Mouse (Mus musculus) midbrain, embryonic 14.5 days (tissue): ENCODE data around the gene Unk. TPM values are rescaled to one million over a fixed set of nuclear protein-coding genes. Genes with fewer than 3 reads are reported as not detected.

ENCODE experiments used
- ATAC-seq: fragments of 200-750 bp; cut with Nextera tagmentation; 2 replicates; pipeline ENCODE4 v1.8.0; 2017; ENCODE audit warnings: moderate number of reproducible peaks, moderate library complexity; ENCODE audit not compliant: low FRiP score, low TSS enrichment
- DNase-seq: peaks from one replicate; pipeline ENCODE4 v3.0.0-alpha.2; 2015
- H3K27ac ChIP-seq: fragments of 300-500 bp; sonication (generic); replicated peaks from 2 replicates; pipeline ENCODE4 v1.5.1; 2014; ENCODE audit warnings: mild to moderate bottlenecking, low read depth, low read length, moderate library complexity
- H3K27me3 ChIP-seq: fragments of 300-500 bp; sonication (generic); 2 replicates; pipeline ENCODE4 v1.6.1; 2014; ENCODE audit warnings: low read length, control low read depth, mixed read lengths; ENCODE audit not compliant: control insufficient read depth, insufficient read depth
- H3K36me3 ChIP-seq: fragments of 300-500 bp; sonication (generic); 2 replicates; pipeline ENCODE4 v1.6.1; 2014; ENCODE audit warnings: low read length, control low read depth; ENCODE audit not compliant: control insufficient read depth, insufficient read depth
- H3K4me1 ChIP-seq: fragments of 300-500 bp; sonication (generic); 2 replicates; pipeline ENCODE4 v1.6.1; 2014; ENCODE audit warnings: mild to moderate bottlenecking, antibody characterized with exemption, low read length, control low read depth; ENCODE audit not compliant: control insufficient read depth, insufficient read depth
- H3K4me2 ChIP-seq: fragments of 300-500 bp; sonication (generic); 2 replicates; pipeline ENCODE4 v1.6.1; 2014; ENCODE audit warnings: mild to moderate bottlenecking, low read length, moderate library complexity
- H3K4me3 ChIP-seq: fragments of 300-500 bp; sonication (generic); replicated peaks from 2 replicates; pipeline ENCODE4 v1.5.1; 2014; ENCODE audit warnings: low read depth, low read length
- H3K9ac ChIP-seq: fragments of 300-500 bp; sonication (generic); replicated peaks from 2 replicates; pipeline ENCODE4 v1.6.1; 2014; ENCODE audit warnings: mild to moderate bottlenecking, low read length, moderate library complexity
- H3K9me3 ChIP-seq: fragments of 300-500 bp; sonication (generic); 2 replicates; pipeline ENCODE4 v1.6.1; 2016; ENCODE audit warnings: low read length, control low read depth, mixed read lengths; ENCODE audit not compliant: control insufficient read depth
- WGBS: fragments of 180-500 bp; shearing (Covaris S2); extraction: QIAGEN DNeasy Blood & Tissue Kit; methylation state at CpG from one replicate; pipeline ENCODE4 v1.1.7; 2014; 5-methylcytosine and 5-hydroxymethylcytosine counted together
- polyA plus RNA-seq: library from polyadenylated mRNA; unstranded; fragments of >200 nt; fragmentation: Nextera tagmentation; extraction: Ambion mirVana; gene quantifications from 2 replicates; pipeline ENCODE4 v1.2.1, GENCODE M21; 2014

Unk gene
- 26.5 and 33.0 TPM in 2 replicates for polyA plus RNA-seq

DNA sequence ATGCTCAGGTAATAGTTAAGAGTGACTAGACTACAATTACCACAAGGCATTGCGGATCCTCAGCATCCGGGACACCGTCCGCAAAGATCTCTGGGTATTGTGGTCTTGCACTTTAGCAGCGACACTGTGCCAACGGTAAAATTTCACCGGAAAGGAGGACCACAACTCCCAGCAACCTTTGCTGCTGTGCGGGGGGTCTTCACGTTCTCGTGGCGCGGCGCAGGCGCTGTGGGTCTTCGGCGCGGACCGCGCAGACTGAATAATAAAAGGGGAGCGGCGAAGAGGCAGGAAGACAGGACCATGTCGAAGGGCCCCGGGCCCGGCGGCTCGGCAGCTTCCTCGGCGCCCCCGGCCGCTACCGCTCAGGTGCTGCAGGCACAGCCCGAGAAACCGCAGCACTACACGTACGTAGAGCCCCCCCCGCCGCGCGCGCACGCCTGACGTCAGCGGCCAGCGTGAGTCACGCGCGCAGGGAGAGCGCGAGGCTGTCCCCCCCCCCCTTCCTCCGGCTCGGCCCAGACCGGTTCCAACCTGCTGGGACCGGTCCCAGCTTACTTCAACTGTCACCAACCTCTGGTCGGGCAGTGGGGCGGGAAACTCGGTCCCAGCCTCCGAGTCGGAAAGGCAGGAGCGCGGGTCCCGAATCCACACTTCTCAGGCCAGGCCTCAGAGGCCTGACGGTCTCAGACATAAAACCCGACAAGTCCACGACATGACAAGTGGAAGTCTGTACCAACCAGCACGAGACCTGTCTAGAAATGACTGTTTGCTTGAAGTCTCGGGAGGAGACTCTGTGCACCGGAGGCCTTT is at the start of gene Unk:
Unk (plus strand) TSS at position 235 of the 810 bp plus-strand sequence.
- peak; percentile 99 for DNase-seq
- H3K9me3 ChIP-seq, result no peaks in the 10 kb centered on the region
- peak within 1 kb of the TSS; percentile 68 for H3K4me3 ChIP-seq
- under 1% methylated on average over 56 of the region's 67 CpGs for WGBS
- H3K27ac ChIP-seq, result peak within 1 kb of the TSS; percentile 100
- peak within 1 kb of the TSS; percentile 96 for H3K4me2 ChIP-seq
- H3K27me3 ChIP-seq, result no peaks in the 10 kb centered on the region
- ATAC-seq, result peak; percentile 94
- H3K9ac ChIP-seq, result peak within 1 kb of the TSS; percentile 84
- H3K36me3 ChIP-seq, result no peaks in the 10 kb centered on the region
- H3K4me1 ChIP-seq, result peaks cover 10% of the 10 kb centered on the region

DNA sequence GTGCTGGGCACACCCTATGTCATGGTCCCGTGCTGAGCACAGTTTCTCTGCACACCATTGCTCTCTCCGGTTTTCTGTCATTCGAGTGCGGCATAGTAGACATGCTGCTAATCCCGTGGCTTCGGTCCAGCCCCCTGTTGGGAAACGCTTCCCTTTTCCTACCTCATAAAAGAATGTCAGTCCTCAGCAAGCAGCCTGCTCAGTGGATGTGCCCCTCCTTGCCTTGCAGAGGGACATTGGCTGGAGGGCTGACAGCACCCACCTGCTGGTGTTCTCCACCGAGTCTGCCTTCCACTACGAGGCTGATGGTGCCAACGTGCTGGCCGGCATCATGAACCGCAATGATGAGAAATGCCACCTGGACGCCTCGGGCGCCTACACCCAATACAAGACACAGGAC is 47.6 kb upstream of the Unk start:
- Histone ChIP-seq H3K9ac (no peak overlapping the region), H3K4me2 (no peak overlapping the region), H3K4me3 (no peak overlapping the region), H3K9me3 (no peaks in the 10 kb centered on the region), H3K4me1 (no peaks in the 10 kb centered on the region), H3K36me3 (no peaks in the 10 kb centered on the region), H3K27me3 (no peaks in the 10 kb centered on the region), H3K27ac (no peak overlapping the region)
- WGBS, result 91% methylated on average over 15 of the region's 15 CpGs
- no peak for DNase-seq
- no peak for ATAC-seq

DNA sequence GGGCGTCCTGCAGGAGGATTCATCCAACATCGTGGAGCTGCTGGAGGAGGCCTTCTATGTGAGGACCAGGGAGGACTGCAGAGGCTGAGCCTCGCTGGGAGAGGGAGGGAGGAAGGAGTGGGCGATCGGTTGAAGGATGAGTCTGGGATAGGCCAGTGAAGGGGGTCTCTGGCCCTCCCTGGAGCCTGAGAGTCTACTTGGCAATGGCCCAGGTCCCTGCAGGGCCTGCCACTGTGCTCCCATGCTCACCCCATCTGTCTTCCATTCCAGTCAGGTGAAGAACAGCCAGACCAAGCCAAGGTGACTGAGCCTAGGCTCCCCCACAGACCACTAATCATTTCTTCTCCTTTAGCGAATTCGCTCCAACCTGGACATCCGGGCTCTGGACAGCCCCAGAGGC is 46.8 kb upstream of the Unk start:
- no peak overlapping the region for H3K4me3 ChIP-seq
- ATAC-seq (no peak), DNase-seq (no peak)
- WGBS, result 92% methylated on average over 8 of the region's 8 CpGs
- no peak overlapping the region for H3K9ac ChIP-seq
- H3K4me1 ChIP-seq, result no peaks in the 10 kb centered on the region
- no peak overlapping the region for H3K4me2 ChIP-seq
- H3K36me3 ChIP-seq, result no peaks in the 10 kb centered on the region
- H3K9me3 ChIP-seq, result no peaks in the 10 kb centered on the region
- H3K27ac ChIP-seq, result no peak overlapping the region
- H3K27me3 ChIP-seq, result no peaks in the 10 kb centered on the region

DNA sequence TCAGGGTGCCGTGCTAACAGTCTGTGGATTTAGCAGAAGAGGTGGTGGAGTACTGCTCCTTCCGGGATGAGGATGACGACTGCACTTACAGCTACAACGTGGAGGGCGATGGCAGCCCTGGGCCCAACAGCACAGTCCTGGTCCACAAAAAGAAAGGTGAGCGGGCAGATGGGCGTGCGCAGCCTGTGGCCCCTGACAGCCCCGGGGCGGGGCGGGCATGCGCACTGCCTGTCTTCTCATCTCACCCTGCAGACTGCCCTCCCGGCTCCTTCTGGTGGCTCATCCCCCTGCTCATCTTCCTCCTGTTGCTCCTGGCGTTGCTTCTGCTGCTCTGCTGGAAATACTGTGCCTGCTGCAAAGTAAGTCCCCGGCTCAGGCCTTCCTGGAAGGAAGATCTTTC is 40.4 kb upstream of the Unk start:
- Histone ChIP-seq H3K4me1 (no peaks in the 10 kb centered on the region), H3K4me2 (no peak overlapping the region), H3K27ac (no peak overlapping the region), H3K9ac (no peak overlapping the region), H3K4me3 (no peak overlapping the region), H3K27me3 (no peaks in the 10 kb centered on the region), H3K9me3 (no peaks in the 10 kb centered on the region), H3K36me3 (no peaks in the 10 kb centered on the region)
- WGBS, result 35% methylated on average over 15 of the region's 15 CpGs
- DNase-seq (no peak), ATAC-seq (no peak)

DNA sequence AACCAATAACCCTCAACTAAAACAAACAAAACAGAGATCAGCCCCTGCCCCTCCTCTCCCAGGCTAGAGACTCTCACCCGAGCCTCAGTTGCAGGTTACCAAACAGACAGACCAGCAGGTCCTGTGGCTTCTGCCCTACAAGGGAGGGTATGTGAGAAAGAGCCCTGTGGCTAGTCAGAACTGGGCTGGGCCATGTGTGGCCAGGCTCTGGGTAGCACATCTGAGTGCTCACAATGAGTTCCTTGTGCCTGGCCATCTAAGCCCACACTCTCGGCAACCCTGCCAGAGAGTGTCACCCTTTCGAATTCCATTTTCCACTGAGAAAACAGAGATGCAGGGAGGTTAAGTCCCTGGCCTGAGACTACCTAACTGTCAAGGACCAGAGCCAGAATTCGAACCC is 38.0 kb upstream of the Unk start:
- Histone ChIP-seq H3K4me3 (no peak overlapping the region), H3K9me3 (no peaks in the 10 kb centered on the region)

DNA sequence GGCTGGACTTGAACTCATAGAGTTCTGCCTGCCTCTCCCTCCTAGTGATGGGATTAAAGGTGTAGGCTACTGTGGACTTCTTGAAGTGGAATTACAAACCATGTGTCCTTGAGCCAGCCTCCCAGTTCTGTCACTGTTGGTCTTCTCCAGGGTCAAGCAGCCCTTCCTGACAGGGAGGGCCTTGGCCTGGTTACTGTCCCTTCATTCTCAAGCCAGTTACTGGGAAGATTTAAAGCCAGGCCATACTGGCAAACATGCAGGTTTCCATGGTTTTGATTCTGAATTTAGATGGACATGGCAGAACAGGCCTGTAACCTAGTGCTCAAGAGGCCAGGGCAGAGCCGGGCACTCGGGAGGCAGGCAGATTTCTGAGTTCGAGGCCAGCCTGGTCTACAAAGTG is 34.9 kb upstream of the Unk start:
- DNase-seq, result no peak
- WGBS, result 90% methylated on average over 3 of the region's 3 CpGs
- Histone ChIP-seq H3K4me1 (no peaks in the 10 kb centered on the region), H3K9ac (no peak overlapping the region), H3K27me3 (no peaks in the 10 kb centered on the region), H3K9me3 (no peaks in the 10 kb centered on the region), H3K36me3 (no peaks in the 10 kb centered on the region), H3K27ac (no peak overlapping the region), H3K4me2 (no peak overlapping the region), H3K4me3 (no peak overlapping the region)
- no peak for ATAC-seq

More for the DNA sequence above, 38.0 kb upstream of the Unk start:
- 71% methylated on average over 4 of the region's 4 CpGs for WGBS
- H3K27me3 ChIP-seq, result no peaks in the 10 kb centered on the region
- H3K4me2 ChIP-seq, result no peak overlapping the region
- no peaks in the 10 kb centered on the region for H3K36me3 ChIP-seq
- no peak overlapping the region for H3K27ac ChIP-seq
- DNase-seq (no peak), ATAC-seq (no peak)
- no peak overlapping the region for H3K9ac ChIP-seq
- no peaks in the 10 kb centered on the region for H3K4me1 ChIP-seq

DNA sequence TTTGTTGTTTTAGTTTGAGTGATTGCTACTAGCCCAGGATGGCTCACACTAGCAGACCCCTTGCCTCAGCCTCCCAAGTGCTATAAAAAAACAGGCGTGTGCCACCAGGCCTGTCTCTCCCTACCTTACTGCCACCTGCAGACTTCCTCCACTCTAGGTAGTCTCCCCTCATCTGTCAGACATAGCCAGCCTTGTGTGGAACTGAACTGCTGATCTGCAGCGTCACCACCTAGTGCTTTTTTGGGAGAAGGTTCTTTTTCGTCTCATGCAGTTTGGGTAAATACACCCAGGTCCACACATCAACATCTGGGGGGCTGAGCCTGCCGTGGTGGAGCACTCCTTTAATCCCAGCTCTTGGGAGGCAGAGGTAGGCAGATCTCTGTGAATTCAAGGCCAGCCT is 33.1 kb upstream of the Unk start:
- ATAC-seq (no peak), DNase-seq (no peak)
- no peak overlapping the region for H3K9ac ChIP-seq
- H3K4me2 ChIP-seq, result no peak overlapping the region
- no peaks in the 10 kb centered on the region for H3K36me3 ChIP-seq
- no peaks in the 10 kb centered on the region for H3K27me3 ChIP-seq
- WGBS, result 72% methylated on average over 4 of the region's 4 CpGs
- H3K9me3 ChIP-seq, result no peaks in the 10 kb centered on the region
- no peak overlapping the region for H3K27ac ChIP-seq
- no peak overlapping the region for H3K4me3 ChIP-seq
- H3K4me1 ChIP-seq, result peaks cover 4% of the 10 kb centered on the region; the same call in 1 of the 2 replicates

DNA sequence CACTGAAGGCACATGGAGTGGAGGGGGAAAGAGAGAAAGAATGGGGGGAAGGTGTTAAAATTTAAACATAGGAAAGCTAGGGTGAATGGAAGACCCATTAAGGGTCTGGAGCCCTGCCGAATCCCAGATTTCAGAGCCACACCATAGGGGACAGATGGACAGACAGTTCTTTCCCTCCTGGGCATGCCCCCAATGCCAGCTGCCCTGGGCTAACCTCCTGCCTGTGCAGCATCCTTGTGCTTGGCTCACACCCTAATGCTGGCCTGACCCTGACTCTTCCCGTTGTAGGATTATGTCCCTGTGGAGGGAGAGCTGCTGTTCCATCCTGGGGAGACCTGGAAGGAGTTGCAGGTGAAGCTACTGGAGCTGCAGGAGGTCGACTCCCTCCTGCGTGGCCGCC is 32.5 kb upstream of the Unk start:
- DNase-seq, result no peak
- H3K4me1 ChIP-seq, result peaks cover 4% of the 10 kb centered on the region; the same call in 1 of the 2 replicates
- H3K9me3 ChIP-seq, result no peaks in the 10 kb centered on the region
- H3K27ac ChIP-seq, result no peak overlapping the region
- ATAC-seq, result no peak
- no peak overlapping the region for H3K9ac ChIP-seq
- no peaks in the 10 kb centered on the region for H3K36me3 ChIP-seq
- no peak overlapping the region for H3K4me2 ChIP-seq
- 61% methylated on average over 5 of the region's 5 CpGs for WGBS
- no peaks in the 10 kb centered on the region for H3K27me3 ChIP-seq
- no peak overlapping the region for H3K4me3 ChIP-seq

DNA sequence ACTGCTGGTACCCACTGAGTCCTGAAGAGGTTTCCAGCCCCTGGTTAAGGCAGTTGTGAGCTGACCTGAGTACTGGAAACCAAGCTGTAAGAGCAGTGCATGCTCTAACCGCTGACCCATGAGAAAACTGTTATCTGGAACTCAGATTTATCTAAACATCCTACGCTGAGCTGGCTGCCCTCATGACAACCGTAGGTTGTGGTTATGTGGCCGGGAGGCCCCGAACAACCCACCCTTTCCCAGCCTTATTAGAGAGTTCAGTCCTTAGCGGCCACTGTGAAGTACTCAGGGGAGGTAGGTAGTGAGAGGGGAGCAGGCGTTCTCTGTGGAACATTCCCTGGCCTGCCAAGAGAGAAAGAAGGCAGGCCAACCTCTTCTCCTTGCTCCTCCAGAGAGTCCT is 31.1 kb upstream of the Unk start:
- 90% methylated on average over 7 of the region's 7 CpGs for WGBS

More for the DNA sequence above, 31.1 kb upstream of the Unk start:
- Histone ChIP-seq H3K4me3 (no peak overlapping the region), H3K27me3 (no peaks in the 10 kb centered on the region), H3K27ac (no peak overlapping the region), H3K9ac (no peak overlapping the region), H3K36me3 (no peaks in the 10 kb centered on the region), H3K4me2 (no peak overlapping the region), H3K4me1 (peaks cover 4% of the 10 kb centered on the region; the same call in 1 of the 2 replicates), H3K9me3 (no peaks in the 10 kb centered on the region)
- no peak for ATAC-seq
- no peak for DNase-seq
